Mouse (Mus musculus) cerebellum, adult 8-10 months (tissue): ENCODE data around the gene Iqsec1.
A peak's percentile ranks its signal among the peaks of the same experiment; 100 is the strongest.

Experiments
- DNase-seq: peaks from one replicate; pipeline ENCODE4 v3.0.0; 2022

The Iqsec1 gene

DNA sequence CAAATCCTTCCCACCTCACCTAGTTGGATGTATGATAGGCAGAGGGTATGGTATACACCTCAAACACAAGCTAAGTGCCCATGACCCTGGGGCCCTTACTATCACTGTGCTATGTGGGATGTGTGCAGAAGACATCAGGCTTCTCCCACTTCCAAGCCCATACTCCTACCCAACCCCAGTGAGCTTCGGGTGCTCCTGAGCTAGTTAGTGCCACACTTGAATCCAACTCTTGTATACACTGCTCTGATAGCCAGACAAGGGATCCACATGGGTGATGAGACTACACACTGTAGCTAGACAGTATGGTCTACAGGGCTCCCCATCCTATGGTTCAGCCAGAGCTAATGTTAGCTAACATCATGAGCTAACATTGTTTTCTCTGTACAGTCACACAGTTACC lies 102.9 kb downstream of the Iqsec1 start:
- DNase-seq = no peak

- no peak for DNase-seq
Observed at GRCm38 (mm10) chr6:90884631-90885030, 103.9 kb downstream of the Iqsec1 start.

DNA sequence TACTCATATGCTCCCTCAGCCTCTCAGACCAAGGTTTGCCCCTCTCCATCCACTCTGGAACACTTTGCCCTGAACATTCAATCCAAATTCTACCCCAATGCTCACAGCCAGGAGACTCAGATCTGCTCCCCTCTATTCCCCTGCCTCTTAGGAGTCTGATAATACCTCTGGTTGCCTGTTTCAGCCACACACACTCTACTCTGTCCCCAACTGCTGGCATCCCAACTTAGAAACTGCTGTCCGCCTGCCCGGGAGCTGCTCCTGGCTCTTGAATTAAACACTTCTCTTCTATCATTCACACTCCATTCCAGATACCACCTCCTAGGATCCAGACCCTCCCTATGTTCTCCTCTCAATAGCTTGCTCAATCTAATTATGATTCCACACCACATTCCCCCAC lies 107.5 kb downstream of the Iqsec1 start:
- DNase-seq = no peak

GRCm38 (mm10) chr6:90880404-90880803 lies 108.1 kb downstream of the Iqsec1 start:
- DNase-seq = no peak

- DNase-seq = no peak
Observed at GRCm38 (mm10) chr6:90871581-90871980, 116.9 kb downstream of the Iqsec1 start.

GRCm38 (mm10) chr6:90868033-90868432 lies 120.5 kb downstream of the Iqsec1 start:
- DNase-seq = no peak

DNA sequence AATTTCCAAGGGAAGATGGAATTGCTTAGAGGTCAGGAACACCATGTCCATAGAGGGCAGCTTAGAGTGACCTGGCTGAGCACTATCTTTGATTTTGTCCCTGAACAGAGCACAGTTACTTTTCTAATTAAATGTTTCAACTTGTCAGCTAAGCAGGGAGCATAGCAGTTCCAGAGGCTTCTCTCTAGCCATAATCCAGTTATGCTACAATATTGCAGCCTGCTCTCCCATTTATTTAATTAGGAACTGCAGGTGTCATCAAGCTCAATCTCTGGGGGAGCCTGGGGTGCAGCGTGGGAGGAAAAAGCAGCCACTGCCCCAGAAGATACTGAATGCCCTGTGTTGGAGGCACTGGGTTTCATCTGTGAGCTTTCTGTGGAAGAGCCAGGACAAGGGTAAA lies 127.1 kb downstream of the Iqsec1 start:
- no peak for DNase-seq

DNA sequence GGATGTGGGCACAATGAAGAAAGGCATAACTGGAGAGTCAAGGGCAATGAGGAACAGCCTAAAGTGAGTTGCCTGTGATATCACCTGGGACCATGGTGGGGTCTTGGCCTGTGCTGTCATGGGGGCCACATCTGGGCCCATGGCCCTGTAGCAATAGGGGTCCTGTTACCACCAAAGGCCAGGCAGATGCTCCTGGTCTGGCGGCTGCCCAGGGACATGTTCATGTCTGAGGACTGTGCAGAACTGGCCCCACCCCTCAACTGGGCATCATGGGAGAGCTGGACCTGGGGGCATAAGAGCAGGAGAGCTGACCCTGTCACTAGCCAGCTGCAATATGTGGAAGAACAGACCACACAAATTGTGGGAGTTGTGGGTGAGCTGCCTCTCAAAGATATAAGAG lies 130.6 kb downstream of the Iqsec1 start:
- no peak for DNase-seq

DNA sequence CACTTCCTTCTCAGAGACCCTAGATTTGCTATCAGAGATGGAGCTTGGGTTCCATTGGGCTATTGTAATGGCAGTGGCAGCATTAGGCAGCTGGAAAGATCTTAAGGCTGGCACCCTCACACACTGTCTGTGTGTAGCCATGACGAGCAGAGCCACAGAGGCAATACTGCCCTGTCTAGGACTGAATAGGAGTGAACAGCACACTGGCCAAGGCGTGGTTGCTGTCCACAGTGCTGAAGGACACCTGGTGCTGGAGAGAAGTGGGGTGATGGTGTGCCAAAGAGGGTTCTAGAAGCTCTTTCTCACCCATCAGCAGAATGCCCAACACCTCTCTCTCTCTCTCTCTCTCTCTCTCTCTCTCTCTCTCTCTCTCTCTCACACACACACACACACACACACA lies 136.1 kb downstream of the Iqsec1 start:
- DNase-seq = no peak

- DNase-seq = no peak
Observed at GRCm38 (mm10) chr6:90848068-90848467, 140.4 kb downstream of the Iqsec1 start.

- no peak for DNase-seq
Observed at GRCm38 (mm10) chr6:90847523-90847922, 141.0 kb downstream of the Iqsec1 start.

DNA sequence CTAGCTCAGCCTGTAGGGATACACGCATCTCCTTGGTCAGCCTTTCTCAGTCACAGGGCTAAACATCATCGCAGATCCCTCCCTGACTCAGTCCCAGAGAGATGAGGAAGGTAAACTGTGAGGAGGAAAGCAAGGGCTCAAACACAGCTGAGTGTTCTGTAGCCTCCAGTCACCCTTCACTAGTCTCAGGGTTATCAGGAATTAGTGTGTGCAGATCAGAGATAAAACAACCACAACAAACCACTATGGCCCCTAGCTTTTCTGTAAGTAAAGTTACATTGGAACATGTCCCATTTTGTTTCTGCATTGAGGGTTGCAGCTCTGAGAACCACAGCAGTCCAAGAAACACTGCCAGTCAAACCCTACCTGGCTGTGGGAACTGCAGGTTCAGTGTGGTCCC lies 148.5 kb downstream of the Iqsec1 start:
- no peak for DNase-seq

DNA sequence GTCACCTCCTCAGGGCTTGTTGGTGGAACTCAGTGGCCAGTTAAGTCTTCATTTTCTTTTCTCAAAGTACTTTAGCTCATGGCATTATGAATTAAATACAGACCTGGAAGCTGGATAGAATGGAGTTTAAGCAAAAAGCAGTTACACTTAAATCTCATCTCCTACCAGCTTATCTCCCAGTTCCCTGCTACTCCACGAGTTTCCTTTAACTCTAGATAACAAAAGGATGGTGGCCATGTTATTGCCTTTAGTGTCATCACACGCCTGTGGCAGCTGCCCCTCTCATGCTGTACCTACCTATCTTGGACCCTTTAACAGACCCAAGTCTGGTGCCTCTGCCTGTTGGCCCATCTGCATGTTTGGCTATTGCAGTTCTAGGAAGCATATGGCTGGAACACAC lies 151.7 kb downstream of the Iqsec1 start:
- no peak for DNase-seq

- no peak for DNase-seq
Observed at GRCm38 (mm10) chr6:90829536-90829935, 158.9 kb downstream of the Iqsec1 start.

DNA sequence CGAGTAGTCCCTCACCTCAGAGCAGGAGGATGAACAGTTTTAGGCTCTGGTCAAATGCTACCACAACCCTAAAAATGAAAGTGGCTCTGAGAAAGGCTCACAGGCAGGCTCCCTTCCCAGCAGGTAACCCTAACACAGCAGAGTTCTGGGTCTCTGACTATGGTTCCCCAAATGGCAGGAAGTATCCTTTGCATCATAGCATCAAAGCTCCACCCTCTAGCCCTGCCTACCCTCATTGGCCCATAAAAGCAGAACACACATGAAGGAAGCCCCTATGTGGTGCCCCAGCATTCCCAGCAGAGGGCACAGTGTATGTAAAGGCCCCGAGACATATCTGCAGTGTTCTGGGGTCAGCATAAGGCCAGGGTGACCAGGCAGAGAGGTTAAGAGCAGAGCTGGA lies 163.4 kb downstream of the Iqsec1 start:
- DNase-seq = no peak

GRCm38 (mm10) chr6:90823322-90823721 lies 165.2 kb downstream of the Iqsec1 start:
- DNase-seq = no peak

- DNase-seq = no peak
Observed at GRCm38 (mm10) chr6:90821916-90822602, 166.4 kb downstream of the Iqsec1 start.

GRCm38 (mm10) chr6:90819880-90820279 lies 168.6 kb downstream of the Iqsec1 start:
- peak; percentile 51 for DNase-seq

DNA sequence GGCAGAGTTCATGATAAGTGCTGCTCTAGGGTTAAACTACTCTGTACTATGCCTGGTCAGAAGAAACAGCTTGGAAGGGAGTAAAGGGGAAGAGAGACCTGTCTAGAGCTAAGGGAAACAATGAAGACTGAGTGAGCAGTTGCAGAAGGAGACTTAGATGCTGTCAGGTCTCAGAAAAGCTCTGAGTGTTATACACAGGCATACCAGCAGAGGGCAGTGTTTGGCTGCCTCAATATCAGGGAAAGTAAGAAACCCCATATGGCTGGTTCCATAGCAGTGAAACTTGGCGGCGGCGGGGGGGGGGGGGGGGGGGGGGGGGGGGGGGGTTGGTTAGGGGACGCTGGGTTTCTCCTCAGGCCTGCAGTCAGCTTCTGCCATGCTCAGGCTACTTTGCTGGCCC lies 169.5 kb downstream of the Iqsec1 start:
- DNase-seq = peak; percentile 76

DNA sequence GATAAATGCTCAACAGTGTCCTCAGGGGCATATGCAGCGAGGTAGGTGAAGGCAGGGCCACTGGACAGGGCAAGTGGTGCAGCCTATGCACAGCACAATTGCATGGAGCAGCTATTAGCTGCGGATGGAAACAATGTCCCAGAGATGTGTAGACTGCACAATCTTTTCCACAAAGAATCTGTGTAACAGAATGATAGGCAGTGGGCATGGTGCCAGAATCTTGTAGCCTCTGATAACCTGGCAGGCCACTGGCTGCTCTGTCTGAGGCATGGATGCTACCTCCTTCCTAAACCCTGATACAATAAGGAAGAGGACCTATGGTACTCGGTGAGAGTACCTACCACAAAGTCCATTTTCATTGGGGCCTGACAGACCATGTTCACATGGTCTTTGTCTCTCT lies 171.9 kb downstream of the Iqsec1 start:
- DNase-seq = peak; percentile 43

DNA sequence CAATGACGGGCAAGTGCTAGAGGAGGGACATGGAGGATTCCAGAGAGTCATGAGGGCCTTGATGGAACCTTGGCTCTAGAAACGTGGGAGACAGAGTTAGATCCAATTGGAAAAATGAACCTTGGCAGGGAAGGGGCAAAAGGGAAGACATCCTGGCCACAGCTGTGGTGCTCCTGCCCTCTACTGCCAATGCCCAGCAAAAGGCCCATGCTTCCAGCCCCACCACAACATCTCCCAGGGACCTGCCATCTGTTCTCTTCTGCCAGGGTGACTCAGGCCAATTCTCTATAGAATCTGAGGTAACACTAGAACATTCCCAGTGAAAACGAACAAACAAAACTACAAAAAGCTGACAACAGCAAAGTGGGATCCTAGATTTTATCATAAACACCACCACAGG lies 173.1 kb downstream of the Iqsec1 start:
- DNase-seq = peak; percentile 65

DNA sequence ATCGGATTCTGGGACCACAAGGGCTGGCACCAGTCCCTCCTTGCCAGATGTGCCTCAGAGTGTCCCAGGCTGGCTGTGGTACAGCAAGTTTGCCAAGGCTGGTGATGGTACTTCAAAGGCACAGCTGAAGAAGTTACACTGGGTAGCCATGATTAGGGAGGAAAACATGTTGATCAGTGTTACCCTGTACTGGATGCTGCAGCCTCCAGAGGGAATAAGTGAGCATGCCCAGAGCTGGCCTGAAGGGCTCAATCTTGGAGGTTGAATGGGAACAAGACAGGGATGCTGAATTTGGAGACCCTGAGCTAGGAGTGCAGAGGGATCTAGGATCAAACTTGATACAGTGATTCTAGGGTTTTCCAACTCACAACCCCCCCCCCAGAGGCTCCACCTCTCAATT lies 175.0 kb downstream of the Iqsec1 start:
- no peak for DNase-seq

DNA sequence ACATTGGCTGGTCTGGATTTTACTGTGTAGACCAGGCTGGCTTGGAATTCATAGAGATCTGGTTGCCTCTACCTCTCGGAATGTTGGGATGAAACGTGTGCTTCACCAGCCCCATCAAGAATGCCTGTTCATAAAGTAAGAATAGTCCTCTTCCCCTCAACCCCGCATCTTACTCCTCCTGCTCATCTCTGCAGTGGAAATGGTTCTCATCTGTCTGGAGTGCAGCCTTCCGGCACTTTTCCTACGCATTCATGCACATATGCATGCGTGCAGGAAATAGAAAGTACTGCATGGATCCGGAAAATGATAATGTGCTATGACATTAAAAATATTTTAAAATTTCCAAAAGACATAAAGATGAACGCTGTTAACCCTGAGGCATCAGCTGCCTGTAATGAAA lies 175.9 kb downstream of the Iqsec1 start:
- no peak for DNase-seq

- DNase-seq = peak; percentile 83
Observed at GRCm38 (mm10) chr6:90812072-90812471, 176.4 kb downstream of the Iqsec1 start.

GRCm38 (mm10) chr6:90810576-90810975 lies 177.9 kb downstream of the Iqsec1 start:
- peak; percentile 28 for DNase-seq
